Mouse (Mus musculus): ENCODE measurements around the gene Camk1d. TPM values are rescaled to one million over a fixed set of nuclear protein-coding genes. Genes with fewer than 3 reads are reported as not detected.

The Camk1d gene
- polyA plus RNA-seq, 1 experiment = 3.2 TPM

DNA sequence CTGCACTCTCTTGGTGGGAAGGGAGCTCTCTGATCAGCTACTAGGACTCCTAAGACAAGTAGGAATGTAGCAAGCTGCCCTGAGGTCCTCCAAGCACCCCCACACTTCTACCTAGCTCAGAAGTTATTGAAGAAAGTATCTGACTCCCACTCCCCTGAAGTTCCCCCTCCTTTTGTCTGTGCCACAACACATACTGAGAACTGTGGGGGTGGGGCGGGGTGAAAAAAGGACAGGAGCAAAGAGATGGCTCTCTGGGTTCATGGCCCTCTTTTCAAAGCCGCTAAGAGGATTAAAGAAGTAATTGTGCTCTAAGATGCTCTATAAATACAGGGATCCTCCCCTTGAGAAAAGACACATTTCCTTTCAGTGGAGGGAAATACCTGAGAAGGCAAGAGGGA lies 100.0 kb downstream of the Camk1d start:
- no peak overlapping the region for H3K9ac ChIP-seq (ENCODE audit: low read depth, poor library complexity, severe bottlenecking)
- no peak overlapping the region for H3K27ac ChIP-seq (ENCODE audit: insufficient read depth, low read length)
- TF ChIP-seq CTCF (IDR thresholded peaks at IDR 0.05; ENCODE audit: low read depth, low read length) = no peak
- no peaks in the 10 kb centered on the region for H3K27me3 ChIP-seq (ENCODE audit: control insufficient read depth, insufficient read depth, low read length, poor library complexity, severe bottlenecking)
- H3K4me1 ChIP-seq (ENCODE audit: control insufficient read depth, insufficient read depth, low read length) = peaks cover 5% of the 10 kb centered on the region
- no peaks in the 10 kb centered on the region for H3K36me3 ChIP-seq (ENCODE audit: control insufficient read depth, insufficient read depth, low read length, poor library complexity, severe bottlenecking)
- H3K9me3 ChIP-seq (replicated peaks; ENCODE audit: control insufficient read depth, insufficient read depth, low read length, poor library complexity, severe bottlenecking) = no peaks in the 10 kb centered on the region
- no peak overlapping the region for H3K4me3 ChIP-seq (ENCODE audit: low read depth, low read length)

DNA sequence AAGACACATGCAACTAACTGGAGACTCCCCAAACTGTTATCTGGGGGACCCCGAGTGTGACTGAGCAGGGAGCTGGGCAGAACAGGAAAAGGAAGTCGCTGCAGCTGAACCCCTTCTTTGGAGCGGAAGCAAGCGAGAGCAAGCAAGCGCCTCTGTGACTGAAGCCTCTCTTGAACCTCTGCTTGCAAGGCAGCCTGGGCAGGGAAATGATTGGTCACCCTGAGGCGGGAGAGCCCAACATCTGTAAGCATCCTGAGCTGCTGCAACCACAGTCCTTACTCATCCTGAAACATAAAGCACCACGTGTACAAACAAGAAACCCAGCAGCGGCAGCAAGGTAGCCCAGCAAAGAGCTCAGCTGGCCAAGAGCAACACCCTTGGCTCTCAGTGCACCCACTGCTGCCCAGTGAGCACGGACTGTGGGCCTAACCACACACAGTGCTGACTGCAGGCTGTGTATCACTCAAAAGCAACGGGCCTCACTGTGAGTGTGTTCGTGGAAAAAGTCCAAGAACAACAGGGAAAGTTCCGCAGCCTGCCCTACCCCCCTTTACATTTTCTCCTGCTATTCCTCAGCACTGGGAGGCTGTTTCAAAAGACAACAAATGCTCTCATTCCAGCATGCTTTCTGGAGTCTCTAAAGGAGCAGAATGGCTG lies 100.5 kb downstream of the Camk1d start:
- no peaks in the 10 kb centered on the region for H3K27me3 ChIP-seq (ENCODE audit: control insufficient read depth, insufficient read depth, low read length, poor library complexity, severe bottlenecking)
- no peak for TF ChIP-seq POLR2A (IDR thresholded peaks at IDR 0.05; ENCODE audit: insufficient read depth, low read length)
- TF ChIP-seq CTCF (IDR thresholded peaks at IDR 0.05; ENCODE audit: low read depth, low read length) = no peak
- no peak for TF ChIP-seq EP300 (IDR thresholded peaks at IDR 0.05; ENCODE audit: insufficient read depth, low read depth, low read length)
- peaks cover 5% of the 10 kb centered on the region for H3K4me1 ChIP-seq (ENCODE audit: control insufficient read depth, insufficient read depth, low read length)
- no peak overlapping the region for H3K9ac ChIP-seq (ENCODE audit: low read depth, poor library complexity, severe bottlenecking)
- no peak overlapping the region for H3K27ac ChIP-seq (ENCODE audit: insufficient read depth, low read length)
- H3K9me3 ChIP-seq (replicated peaks; ENCODE audit: control insufficient read depth, insufficient read depth, low read length, poor library complexity, severe bottlenecking) = no peaks in the 10 kb centered on the region
- no peaks in the 10 kb centered on the region for H3K36me3 ChIP-seq (ENCODE audit: control insufficient read depth, insufficient read depth, low read length, poor library complexity, severe bottlenecking)
- no peak overlapping the region; the same call in 1 of the 2 replicates for H3K4me3 ChIP-seq (ENCODE audit: low read depth, low read length)

- Histone ChIP-seq H3K9ac (ENCODE audit: low read depth, poor library complexity, severe bottlenecking) (no peak overlapping the region), H3K4me1 (ENCODE audit: control insufficient read depth, insufficient read depth, low read length) (peaks cover 2% of the 10 kb centered on the region), H3K4me3 (ENCODE audit: low read depth, low read length) (no peak overlapping the region), H3K27ac (ENCODE audit: insufficient read depth, low read length) (no peak overlapping the region), H3K9me3 (replicated peaks; ENCODE audit: control insufficient read depth, insufficient read depth, low read length, poor library complexity, severe bottlenecking) (no peaks in the 10 kb centered on the region), H3K27me3 (ENCODE audit: control insufficient read depth, insufficient read depth, low read length, poor library complexity, severe bottlenecking) (no peaks in the 10 kb centered on the region), H3K36me3 (ENCODE audit: control insufficient read depth, insufficient read depth, low read length, poor library complexity, severe bottlenecking) (no peaks in the 10 kb centered on the region)
- TF ChIP-seq CTCF (IDR thresholded peaks at IDR 0.05; ENCODE audit: low read depth, low read length) (no peak), POLR2A (IDR thresholded peaks at IDR 0.05; ENCODE audit: insufficient read depth, low read length) (no peak)
Measured at GRCm38 (mm10) chr2:5611601-5612000, 102.7 kb downstream of the Camk1d start.

DNA sequence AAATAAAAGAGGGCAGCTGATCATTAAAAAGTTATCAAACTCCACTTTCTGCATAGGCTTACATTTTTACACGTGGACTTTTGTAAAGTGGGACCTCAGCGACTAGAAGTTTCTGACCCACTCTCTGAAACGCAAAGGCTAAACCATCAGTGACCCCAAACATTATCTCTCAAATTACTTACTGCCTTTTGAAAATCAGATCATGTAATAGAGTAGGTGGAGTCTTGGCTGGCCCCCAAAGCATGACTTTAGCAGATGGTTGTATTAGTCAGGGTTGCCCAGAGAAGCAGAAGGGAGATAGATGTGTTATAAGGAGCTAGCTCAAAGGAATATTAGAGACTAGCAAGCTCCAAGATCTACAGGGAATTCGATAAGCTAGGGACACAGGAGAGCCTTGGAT lies 103.8 kb downstream of the Camk1d start:
- Histone ChIP-seq H3K27me3 (ENCODE audit: control insufficient read depth, insufficient read depth, low read length, poor library complexity, severe bottlenecking) (no peaks in the 10 kb centered on the region), H3K4me1 (ENCODE audit: control insufficient read depth, insufficient read depth, low read length) (peaks cover 2% of the 10 kb centered on the region), H3K27ac (ENCODE audit: insufficient read depth, low read length) (no peak overlapping the region), H3K9ac (ENCODE audit: low read depth, poor library complexity, severe bottlenecking) (no peak overlapping the region), H3K9me3 (replicated peaks; ENCODE audit: control insufficient read depth, insufficient read depth, low read length, poor library complexity, severe bottlenecking) (no peaks in the 10 kb centered on the region), H3K36me3 (ENCODE audit: control insufficient read depth, insufficient read depth, low read length, poor library complexity, severe bottlenecking) (no peaks in the 10 kb centered on the region), H3K4me3 (ENCODE audit: low read depth, low read length) (no peak overlapping the region)
- TF ChIP-seq EP300 (IDR thresholded peaks at IDR 0.05; ENCODE audit: insufficient read depth, low read depth, low read length) = no peak
- TF ChIP-seq POLR2A (IDR thresholded peaks at IDR 0.05; ENCODE audit: insufficient read depth, low read length) = no peak
- TF ChIP-seq CTCF (IDR thresholded peaks at IDR 0.05; ENCODE audit: low read depth, low read length) = no peak

DNA sequence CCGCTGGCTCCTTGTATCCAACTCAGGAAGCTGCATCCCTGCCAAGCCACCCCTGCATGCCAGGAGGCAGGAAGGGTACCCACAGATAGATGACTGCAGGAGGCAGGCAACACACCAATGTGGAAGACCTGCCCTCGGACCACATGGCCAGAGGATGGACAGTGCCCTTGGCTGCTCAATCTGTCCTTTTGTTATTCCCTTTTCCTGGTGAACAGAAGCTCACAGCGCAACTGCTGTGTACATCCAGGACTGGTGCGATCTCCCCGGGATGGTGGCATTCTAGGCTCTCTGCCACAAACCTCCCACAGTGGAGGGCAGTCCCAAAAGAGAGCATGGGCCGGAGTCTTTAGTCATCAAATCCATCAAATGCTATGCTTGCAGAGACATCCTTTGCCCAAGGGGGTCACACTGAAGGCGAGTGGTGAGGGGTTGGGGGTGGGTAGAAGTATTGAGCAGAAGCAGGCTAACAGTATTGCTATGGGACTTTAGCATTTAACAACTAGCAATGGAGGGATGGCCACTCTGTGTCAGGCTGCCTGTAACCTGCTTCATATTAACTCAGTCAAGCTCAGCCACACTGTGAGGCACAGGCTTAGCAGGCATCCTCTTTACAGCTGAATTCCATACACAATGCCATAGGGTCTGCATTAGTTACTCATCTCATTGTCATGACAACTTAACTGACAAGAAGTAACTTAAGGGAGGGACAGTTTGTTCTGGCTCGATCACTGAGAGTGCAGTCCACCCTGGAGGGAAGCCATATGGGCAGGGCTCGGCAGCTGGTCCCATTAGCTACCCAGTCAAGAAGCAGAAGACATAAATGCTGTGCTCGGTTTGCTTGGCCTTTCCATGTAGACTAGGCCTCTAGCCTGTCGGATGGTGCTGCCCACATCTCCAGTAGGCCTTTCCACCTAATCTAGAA lies 106.1 kb downstream of the Camk1d start:
- Histone ChIP-seq H3K36me3 (ENCODE audit: control insufficient read depth, insufficient read depth, low read length, poor library complexity, severe bottlenecking) (no peaks in the 10 kb centered on the region), H3K27me3 (ENCODE audit: control insufficient read depth, insufficient read depth, low read length, poor library complexity, severe bottlenecking) (no peaks in the 10 kb centered on the region), H3K27ac (ENCODE audit: insufficient read depth, low read length) (no peak overlapping the region), H3K4me1 (ENCODE audit: control insufficient read depth, insufficient read depth, low read length) (no peaks in the 10 kb centered on the region), H3K9me3 (replicated peaks; ENCODE audit: control insufficient read depth, insufficient read depth, low read length, poor library complexity, severe bottlenecking) (no peaks in the 10 kb centered on the region), H3K4me3 (ENCODE audit: low read depth, low read length) (no peak overlapping the region), H3K9ac (ENCODE audit: low read depth, poor library complexity, severe bottlenecking) (no peak overlapping the region)
- TF ChIP-seq EP300 (IDR thresholded peaks at IDR 0.05; ENCODE audit: insufficient read depth, low read depth, low read length) (no peak), POLR2A (IDR thresholded peaks at IDR 0.05; ENCODE audit: insufficient read depth, low read length) (no peak), CTCF (IDR thresholded peaks at IDR 0.05; ENCODE audit: low read depth, low read length) (no peak)

GRCm38 (mm10) chr2:5605849-5606248 lies 108.5 kb downstream of the Camk1d start:
- Histone ChIP-seq H3K27me3 (ENCODE audit: control insufficient read depth, insufficient read depth, low read length, poor library complexity, severe bottlenecking) (no peaks in the 10 kb centered on the region), H3K36me3 (ENCODE audit: control insufficient read depth, insufficient read depth, low read length, poor library complexity, severe bottlenecking) (no peaks in the 10 kb centered on the region), H3K9me3 (replicated peaks; ENCODE audit: control insufficient read depth, insufficient read depth, low read length, poor library complexity, severe bottlenecking) (no peaks in the 10 kb centered on the region), H3K4me1 (ENCODE audit: control insufficient read depth, insufficient read depth, low read length) (no peaks in the 10 kb centered on the region), H3K9ac (ENCODE audit: low read depth, poor library complexity, severe bottlenecking) (no peak overlapping the region), H3K4me3 (ENCODE audit: low read depth, low read length) (no peak overlapping the region), H3K27ac (ENCODE audit: insufficient read depth, low read length) (no peak overlapping the region)
- no peak for TF ChIP-seq EP300 (IDR thresholded peaks at IDR 0.05; ENCODE audit: insufficient read depth, low read depth, low read length)
- TF ChIP-seq POLR2A (IDR thresholded peaks at IDR 0.05; ENCODE audit: insufficient read depth, low read length) = no peak
- TF ChIP-seq CTCF (IDR thresholded peaks at IDR 0.05; ENCODE audit: low read depth, low read length) = no peak

Measured in ES-Bruce4 (cell line).